Mouse (Mus musculus) fat pad, adult 2 months (tissue): Measurements from ENCODE around the gene Fgf11.

ENCODE experiments used
- DNase-seq: peaks from one replicate; pipeline ENCODE4 v3.0.0-alpha.2; 2011; ENCODE audit warnings: low read depth, low spot score; ENCODE audit errors: extremely low read depth

The Fgf11 gene

DNA sequence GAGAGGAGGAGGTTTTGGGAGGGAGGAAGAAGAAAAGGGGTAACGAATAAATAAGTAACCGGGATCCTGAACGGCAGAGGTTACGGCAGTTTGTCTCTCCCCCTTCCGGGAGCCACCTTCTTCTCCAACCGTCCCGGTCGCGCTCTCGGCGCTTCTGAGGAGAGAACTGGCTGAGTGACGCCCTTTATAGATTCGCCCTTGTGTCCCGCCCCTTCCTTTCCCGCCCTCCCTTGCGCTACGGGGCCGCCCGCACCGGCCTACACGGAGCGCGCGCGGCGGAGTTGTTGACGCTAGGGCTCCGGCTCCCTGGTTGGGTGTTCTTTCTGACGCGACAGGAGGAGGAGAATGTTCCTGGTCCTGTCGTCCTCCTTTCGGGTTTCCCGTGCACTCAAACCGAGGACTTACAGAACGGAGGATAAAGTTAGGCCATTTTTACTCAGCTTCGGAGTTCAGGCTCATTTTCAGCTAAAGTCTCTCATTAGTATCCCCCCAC is 43.1 kb downstream of the Fgf11 start, which contains the start of gene Polr2a:
Gene Polr2a (minus strand): TSS at position 160 of the 493 bp plus-strand sequence.
- DNase-seq, result no peak

DNA sequence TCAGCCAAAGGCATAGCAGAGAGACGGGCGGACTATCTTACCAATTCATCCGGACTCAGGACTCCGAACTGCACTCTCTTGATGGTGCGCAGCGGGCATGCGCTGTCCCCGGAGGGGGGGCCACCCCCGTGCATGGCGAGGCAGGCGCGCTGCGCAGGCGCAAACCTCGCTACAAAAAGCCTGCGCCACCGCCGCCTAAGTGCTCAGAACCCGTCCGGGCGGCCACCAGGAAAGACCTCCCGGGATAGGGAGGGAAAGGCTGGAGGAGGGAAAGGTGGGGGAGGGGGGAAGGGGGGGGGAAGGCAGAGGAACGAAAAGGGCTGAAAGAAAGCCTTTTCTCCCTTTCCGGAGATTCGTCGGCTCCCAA is 43.6 kb downstream of the Fgf11 start:
- no peak for DNase-seq

DNA sequence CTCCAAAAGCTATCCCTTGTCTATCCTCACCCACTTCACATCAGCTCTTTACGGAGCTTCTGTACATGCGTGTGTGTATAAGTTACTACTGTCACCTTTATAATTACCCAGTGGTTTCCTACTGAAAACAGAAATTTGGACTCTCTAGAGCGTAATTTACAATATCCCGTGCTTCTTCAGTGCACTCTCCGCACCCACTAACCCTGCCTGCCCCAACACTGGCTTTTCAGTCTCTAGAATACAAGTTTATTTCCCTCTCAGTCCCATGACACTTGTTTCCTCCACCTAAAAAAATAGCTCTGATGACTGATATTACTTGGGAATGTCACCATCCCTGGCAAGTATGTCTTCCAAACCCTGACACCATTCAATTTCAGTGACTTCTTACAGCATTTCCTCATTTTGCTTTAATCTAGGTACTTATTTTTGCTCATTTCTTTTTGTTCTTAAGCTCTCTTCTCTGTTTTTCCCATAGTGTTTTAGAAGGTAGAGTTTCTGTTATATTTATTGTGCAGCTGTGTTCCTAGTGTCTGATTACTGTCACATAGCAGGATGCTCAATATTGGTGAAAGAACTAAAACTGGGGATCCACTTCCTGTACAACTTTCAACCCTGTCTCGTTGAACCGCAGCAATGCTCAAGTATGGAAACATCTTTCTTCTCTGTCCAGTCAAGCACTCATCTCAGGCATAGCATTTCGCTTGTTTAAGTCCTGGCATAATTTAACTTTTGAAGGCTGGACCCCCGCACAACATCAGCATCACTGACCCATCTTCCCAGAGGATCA is 44.2 kb downstream of the Fgf11 start:
- no peak for DNase-seq

DNA sequence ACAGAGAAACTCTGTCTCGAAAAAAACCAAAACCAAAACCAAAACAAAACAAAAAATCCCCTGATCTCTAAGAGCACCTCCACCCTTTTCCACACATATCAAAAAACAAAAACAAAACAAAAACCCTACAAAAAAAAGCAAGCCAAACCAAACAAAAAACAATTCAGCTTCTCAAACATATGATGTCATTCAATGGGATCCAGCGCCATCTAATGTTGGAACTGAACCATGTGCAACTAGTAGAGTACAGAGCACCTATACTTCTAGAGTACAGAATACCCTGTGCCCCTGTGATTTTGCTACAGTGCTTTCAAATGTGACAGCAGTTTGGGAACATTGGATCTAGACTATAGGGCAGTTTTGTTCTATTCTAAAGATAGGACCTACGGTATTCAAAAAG is 47.0 kb downstream of the Fgf11 start:
- DNase-seq, result no peak

DNA sequence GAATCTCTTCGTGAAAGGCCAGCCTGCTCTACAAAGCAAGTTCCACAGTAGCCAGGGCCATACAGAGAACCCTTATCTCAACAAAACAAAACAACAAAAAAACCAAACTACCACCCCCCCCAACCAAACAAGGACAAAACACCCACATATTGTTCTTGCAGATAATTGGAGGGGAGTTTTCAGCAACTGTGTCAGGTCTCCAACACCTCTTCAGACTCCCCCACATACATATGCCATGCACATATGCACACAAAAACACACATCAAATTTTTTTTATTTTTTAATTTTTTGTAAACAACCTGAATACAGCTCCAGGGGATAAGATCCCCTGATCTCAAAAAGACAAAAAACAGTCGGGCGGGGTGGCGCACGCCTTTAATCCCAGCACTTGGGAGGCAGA is 47.4 kb downstream of the Fgf11 start:
- DNase-seq, result no peak

DNA sequence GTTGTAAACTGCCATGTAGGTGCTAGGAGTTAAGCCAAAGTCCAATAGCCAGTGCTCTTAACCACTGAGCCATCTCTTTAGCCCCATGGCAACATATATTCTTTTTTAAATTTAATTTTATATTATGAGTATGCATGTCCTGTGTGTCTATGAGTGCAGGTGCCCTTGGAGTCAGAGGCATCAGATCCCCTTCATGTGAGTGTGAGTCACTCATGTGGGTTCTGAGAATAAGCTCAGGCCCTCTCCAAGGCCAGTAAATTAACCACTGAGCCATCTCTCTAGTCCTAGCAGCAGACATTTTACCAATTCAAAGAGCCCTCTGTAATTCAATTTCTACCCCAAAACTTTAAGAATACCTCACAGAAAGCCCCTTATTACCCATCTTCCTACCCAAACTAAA is 49.0 kb downstream of the Fgf11 start:
- no peak for DNase-seq

DNA sequence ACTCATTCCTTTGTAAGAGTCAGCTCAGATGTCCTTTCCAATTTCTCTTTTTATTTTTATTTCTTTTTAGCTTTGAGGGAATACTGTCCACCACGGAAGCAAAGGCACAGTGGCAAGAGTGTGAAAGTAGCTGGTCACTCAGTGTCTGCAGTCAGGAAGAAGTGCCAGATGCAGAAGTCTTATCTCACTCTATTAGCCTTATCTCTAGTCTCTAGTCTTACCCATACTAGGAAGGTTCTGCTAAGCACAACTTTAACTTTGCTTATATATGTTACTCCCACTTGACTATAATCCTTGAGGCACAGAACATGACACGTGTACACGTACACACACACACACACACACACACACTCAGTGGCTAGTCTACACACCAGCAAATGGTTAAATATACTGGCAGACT is 50.0 kb downstream of the Fgf11 start:
- no peak for DNase-seq
